17 mouse cellular contexts compared by ENCODE assay signal in genomic region chr7:83633856-83634255, GRCm38 (mm10). TPM values are rescaled to one million over a fixed set of nuclear protein-coding genes. Genes with fewer than 3 reads are reported as not detected.
DNase-seq lines count a peak whose midpoint lies in the region; ATAC-seq and TF ChIP-seq lines count a peak whose summit lies in the region.
"Had no signal": no experiment of that assay in that cellular context is flagged by ENCODE, and none has a peak within 500 bp of the region (broad histone marks: within the 10 kb centered on the region; RNA-seq: fewer than 3 reads in every experiment).

No protein-coding gene starts in this region.

- no peak for TF ChIP-seq POLR2A in liver, adult 2 months (IDR thresholded peaks at IDR 0.05; ENCODE audit: extremely low read depth, insufficient read depth, low read length)

- no peak for ATAC-seq in heart, embryonic 11.5 days (replicated peaks; ENCODE audit: insufficient number of reproducible peaks, low FRiP score, low TSS enrichment)
- no peak for ATAC-seq in liver, embryonic 12.5 days
- ATAC-seq in embryonic facial prominence, embryonic 13.5 days (ENCODE audit: insufficient number of reproducible peaks, insufficient read depth, low FRiP score, low TSS enrichment, low read depth), result no peak
- ATAC-seq in intestine, postnatal 0 days, result no peak
- ATAC-seq: forebrain, postnatal 0 days; hindbrain, embryonic 16.5 days had no signal

- no peaks in the 10 kb centered on the region for H3K27me3 ChIP-seq in heart, embryonic 11.5 days (ENCODE audit: control insufficient read depth, insufficient read depth, low read length)
- no peaks in the 10 kb centered on the region for H3K27me3 ChIP-seq in liver, adult 2 months (ENCODE audit: control insufficient read depth, insufficient read depth, low read length)
- no peaks in the 10 kb centered on the region for H3K27me3 ChIP-seq in liver, embryonic 12.5 days (replicated peaks)
- no peaks in the 10 kb centered on the region for H3K27me3 ChIP-seq in embryonic facial prominence, embryonic 13.5 days
- H3K27me3 ChIP-seq in intestine, postnatal 0 days (replicated peaks; ENCODE audit: control insufficient read depth, insufficient read depth, low read length), result no peaks in the 10 kb centered on the region

- peak overlapping the region; percentile 77 for H3K4me2 ChIP-seq in heart, embryonic 11.5 days
- H3K4me2 ChIP-seq in liver, embryonic 12.5 days, result no peak overlapping the region
- H3K4me2 ChIP-seq in embryonic facial prominence, embryonic 13.5 days, result peak overlapping the region; percentile 76
- H3K4me2 ChIP-seq in intestine, postnatal 0 days (replicated peaks; ENCODE audit: low read depth), result peak overlapping the region; percentile 81

- no peak overlapping the region for H3K4me3 ChIP-seq in heart, embryonic 11.5 days (ENCODE audit: low read depth, low read length)
- peak overlapping the region; percentile 82 for H3K4me3 ChIP-seq in liver, adult 2 months (ENCODE audit: insufficient read depth, low read depth, low read length)
- no peak overlapping the region for H3K4me3 ChIP-seq in liver, embryonic 12.5 days
- peak overlapping the region; percentile 71; the same call in 1 of the 2 replicates for H3K4me3 ChIP-seq in embryonic facial prominence, embryonic 13.5 days
- H3K4me3 ChIP-seq in intestine, postnatal 0 days (ENCODE audit: low read depth, low read length), result peak overlapping the region; percentile 79; the same call in 1 of the 2 replicates

- H3K27ac ChIP-seq in heart, embryonic 11.5 days (ENCODE audit: low read depth, low read length), result no peak overlapping the region
- H3K27ac ChIP-seq in liver, adult 2 months (replicated peaks; ENCODE audit: insufficient read depth, low read depth, low read length), result peak overlapping the region; percentile 97
- no peak overlapping the region for H3K27ac ChIP-seq in liver, embryonic 12.5 days
- H3K27ac ChIP-seq in embryonic facial prominence, embryonic 13.5 days, result peak overlapping the region; percentile 45
- H3K27ac ChIP-seq in intestine, postnatal 0 days (ENCODE audit: low read depth, low read length), result no peak overlapping the region
- H3K27ac ChIP-seq: liver, embryonic 14.5 days had no signal

- H3K36me3 ChIP-seq in heart, embryonic 11.5 days (ENCODE audit: control insufficient read depth, insufficient read depth, low read length), result peaks cover 2% of the 10 kb centered on the region; the same call in 1 of the 2 replicates
- H3K36me3 ChIP-seq in liver, adult 2 months (ENCODE audit: control insufficient read depth, insufficient read depth, low read length), result peaks cover 39% of the 10 kb centered on the region
- H3K36me3 ChIP-seq in liver, embryonic 12.5 days, result peaks cover 21% of the 10 kb centered on the region
- peaks cover 31% of the 10 kb centered on the region for H3K36me3 ChIP-seq in embryonic facial prominence, embryonic 13.5 days
- peaks cover 25% of the 10 kb centered on the region; the same call in 1 of the 2 replicates for H3K36me3 ChIP-seq in intestine, postnatal 0 days (ENCODE audit: control insufficient read depth, insufficient read depth)

- H3K9ac ChIP-seq in heart, embryonic 11.5 days (ENCODE audit: low read depth, low read length), result no peak overlapping the region
- peak overlapping the region; percentile 82 for H3K9ac ChIP-seq in liver, adult 2 months (ENCODE audit: low read depth, low read length)
- no peak overlapping the region for H3K9ac ChIP-seq in liver, embryonic 12.5 days
- peak overlapping the region; percentile 27; the same call in 1 of the 2 replicates for H3K9ac ChIP-seq in embryonic facial prominence, embryonic 13.5 days
- no peak overlapping the region for H3K9ac ChIP-seq in intestine, postnatal 0 days (ENCODE audit: low read depth, low read length)
- H3K9ac ChIP-seq: forebrain, postnatal 0 days; liver, embryonic 14.5 days had no signal

- WGBS in heart, embryonic 11.5 days (ENCODE audit: insufficient replicate concordance), result 83% methylated on average over 6 of the region's 6 CpGs
- WGBS in liver, adult 2 months, result 21% methylated on average over 6 of the region's 6 CpGs
- 78% methylated on average over 6 of the region's 6 CpGs for WGBS in liver, embryonic 12.5 days (ENCODE audit: insufficient replicate concordance)
- 54% methylated on average over 6 of the region's 6 CpGs for WGBS in embryonic facial prominence, embryonic 13.5 days
- WGBS in intestine, postnatal 0 days, result 67% methylated on average over 6 of the region's 6 CpGs

- no peaks in the 10 kb centered on the region for H3K9me3 ChIP-seq in heart, embryonic 11.5 days (replicated peaks; ENCODE audit: control insufficient read depth, low read length)
- no peaks in the 10 kb centered on the region for H3K9me3 ChIP-seq in liver, embryonic 12.5 days (replicated peaks)
- H3K9me3 ChIP-seq in embryonic facial prominence, embryonic 13.5 days, result no peaks in the 10 kb centered on the region
- H3K9me3 ChIP-seq in intestine, postnatal 0 days (ENCODE audit: control insufficient read depth), result no peaks in the 10 kb centered on the region

- no peak for DNase-seq in heart, adult 11 months
- DNase-seq in liver, adult 2 months (ENCODE audit: extremely low read depth, low read depth, low spot score), result peak; percentile 95
- DNase-seq in right cerebral cortex, adult 2 months (ENCODE audit: low spot score in 2 of 2), result no peak
- DNase-seq in Muller cell, postnatal 12 days (ENCODE audit: inconsistent ontology term), result no peak
- DNase-seq: adrenal gland, postnatal 36 days; forebrain, postnatal 0 days; heart, postnatal 4 days; lung, postnatal 14 days; thymus, postnatal 36 days had no signal

- peaks cover 4% of the 10 kb centered on the region; the same call in 1 of the 2 replicates for H3K79me2 ChIP-seq in liver, adult 2 months (ENCODE audit: control insufficient read depth, insufficient read depth, low read length)

- peaks cover 8% of the 10 kb centered on the region for H3K4me1 ChIP-seq in heart, embryonic 11.5 days (ENCODE audit: control insufficient read depth, insufficient read depth, low read length)
- peaks cover 35% of the 10 kb centered on the region for H3K4me1 ChIP-seq in liver, adult 2 months (ENCODE audit: control insufficient read depth, insufficient read depth, low read length)
- peaks cover 27% of the 10 kb centered on the region for H3K4me1 ChIP-seq in liver, embryonic 12.5 days
- peaks cover 34% of the 10 kb centered on the region for H3K4me1 ChIP-seq in embryonic facial prominence, embryonic 13.5 days
- H3K4me1 ChIP-seq in intestine, postnatal 0 days (replicated peaks; ENCODE audit: control insufficient read depth, insufficient read depth, low read length), result peaks cover 23% of the 10 kb centered on the region; the same call in 1 of the 2 replicates

- no peak for TF ChIP-seq CTCF in liver, adult 2 months (IDR thresholded peaks at IDR 0.05; ENCODE audit: low read depth, low read length)
- no peak for TF ChIP-seq CTCF in intestine, postnatal 0 days (IDR thresholded peaks at IDR 0.05; ENCODE audit: low read depth)

RNA-seq across cellular contexts. Expression of gene Stard5, which starts 2.1 kb away (rescaled TPM):
- 30.0 and 33.5 TPM in 2 replicates for polyA plus RNA-seq in heart, embryonic 11.5 days (2014; fragmentation: Nextera tagmentation; extraction: Ambion mirVana)
- 127 and 130 TPM in 2 replicates for total RNA-seq in liver, adult 2 months (2014; rRNA removed)
- 66.9 and 71.2 TPM in 2 replicates for polyA plus RNA-seq in liver, adult 2 months (2012; rRNA removed)
- polyA plus RNA-seq in liver, embryonic 12.5 days (2016; fragmentation: Nextera tagmentation; extraction: Ambion mirVana), result 7.6 and 7.9 TPM in 2 replicates
- polyA plus RNA-seq in embryonic facial prominence, embryonic 13.5 days (2015; fragmentation: Nextera tagmentation; extraction: Ambion mirVana), result 29.2 and 31.0 TPM in 2 replicates
- polyA plus RNA-seq in intestine, postnatal 0 days (2015; fragmentation: Nextera tagmentation; extraction: Ambion mirVana), result 67.6 and 73.2 TPM in 2 replicates

RNA-seq across cellular contexts. Expression of gene Tmc3, which starts 49.1 kb away (rescaled TPM):
- 0.13 and 0.21 TPM in 2 replicates for polyA plus RNA-seq in heart, embryonic 11.5 days (2014; fragmentation: Nextera tagmentation; extraction: Ambion mirVana)
- 0.20 and 0.28 TPM in 2 replicates for total RNA-seq in liver, adult 2 months (2014; rRNA removed)
- 0.06 and 0.15 TPM in 2 replicates for polyA plus RNA-seq in liver, adult 2 months (2012; rRNA removed)
- 0.23 and 0.46 TPM in 2 replicates for polyA plus RNA-seq in liver, embryonic 12.5 days (2016; fragmentation: Nextera tagmentation; extraction: Ambion mirVana)
- 0.70 and 1.0 TPM in 2 replicates for polyA plus RNA-seq in embryonic facial prominence, embryonic 13.5 days (2015; fragmentation: Nextera tagmentation; extraction: Ambion mirVana)
- 1.1 and 1.4 TPM in 2 replicates for polyA plus RNA-seq in intestine, postnatal 0 days (2015; fragmentation: Nextera tagmentation; extraction: Ambion mirVana)
- total RNA-seq: gastrocnemius, adult 8-10 months had no signal
- polyA plus RNA-seq: C2C12 had no signal

Comparison
In these comparisons a context has a peak if more than half of its experiments do, and no peak if none do; other contexts are left out.
1. H3K27ac ChIP-seq: peak in liver, adult 2 months (single experiment) and embryonic facial prominence, embryonic 13.5 days (single experiment); none in heart, embryonic 11.5 days (single experiment), liver, embryonic 12.5 days (single experiment) and intestine, postnatal 0 days (single experiment).
2. H3K4me3 ChIP-seq: peak in liver, adult 2 months (single experiment), embryonic facial prominence, embryonic 13.5 days (single experiment) and intestine, postnatal 0 days (single experiment); none in heart, embryonic 11.5 days (single experiment) and liver, embryonic 12.5 days (single experiment).
3. H3K9ac ChIP-seq: peak in liver, adult 2 months (single experiment) and embryonic facial prominence, embryonic 13.5 days (single experiment); none in heart, embryonic 11.5 days (single experiment), liver, embryonic 12.5 days (single experiment) and intestine, postnatal 0 days (single experiment).